Mouse (Mus musculus) spleen, postnatal 14 days (tissue): ENCODE results near the gene 4930544D05Rik.

Experiments
- DNase-seq, 2 experiments: peaks; one replicate each; pipeline ENCODE4 v3.0.0; 2021 to 2022; ENCODE audit warnings: low spot score in 2 of 2

Gene 4930544D05Rik

DNA sequence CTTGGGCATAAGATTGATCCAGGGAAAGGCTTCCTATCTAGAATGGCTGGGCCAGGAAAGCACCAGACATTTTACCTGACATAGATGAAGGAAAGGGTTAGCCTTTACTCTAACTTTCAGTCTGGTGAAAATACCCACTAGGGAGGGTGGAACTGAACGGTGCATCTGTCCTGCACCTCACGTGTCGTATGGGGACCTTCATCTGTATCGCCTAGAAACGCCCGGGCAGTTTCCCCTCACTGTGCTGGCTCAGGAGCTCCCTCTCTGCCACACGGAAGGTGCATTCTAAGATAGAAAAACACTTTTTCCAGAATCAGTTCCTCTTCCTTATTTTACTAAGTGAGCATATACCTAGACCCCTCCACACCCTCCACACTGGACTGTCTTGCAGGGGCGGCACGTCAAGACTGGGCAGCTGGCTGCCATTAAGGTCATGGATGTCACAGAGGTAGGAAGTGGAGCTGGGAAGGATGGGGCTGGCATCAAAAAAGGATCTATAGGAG, 17.1 kb upstream of the 4930544D05Rik start:
- DNase-seq: no peak

DNA sequence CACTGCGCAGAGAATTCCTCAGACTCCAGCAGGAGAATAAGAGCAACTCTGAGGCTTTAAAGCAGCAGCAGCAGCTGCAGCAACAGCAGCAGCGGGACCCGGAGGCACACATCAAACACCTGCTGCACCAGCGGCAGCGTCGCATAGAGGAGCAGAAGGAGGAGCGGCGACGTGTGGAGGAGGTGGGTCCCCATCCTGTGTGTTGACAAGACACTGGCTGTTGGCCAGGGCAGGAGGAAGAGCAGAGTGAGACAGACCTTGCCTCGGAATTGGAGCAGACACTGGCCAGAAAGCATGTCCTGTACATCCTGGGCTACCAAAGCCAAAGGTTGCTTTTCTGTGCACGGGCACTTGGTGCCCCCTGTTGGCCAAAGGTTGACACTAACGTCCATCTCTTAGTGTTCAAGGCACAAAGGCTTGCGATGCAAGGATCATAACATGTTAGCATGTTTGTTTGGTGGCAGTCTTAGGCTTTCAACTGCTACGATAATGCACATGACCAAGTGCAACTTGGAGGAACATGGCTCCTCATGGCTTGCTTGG, 10.6 kb upstream of the 4930544D05Rik start:
- DNase-seq: peak; percentile 50 to 66

DNA sequence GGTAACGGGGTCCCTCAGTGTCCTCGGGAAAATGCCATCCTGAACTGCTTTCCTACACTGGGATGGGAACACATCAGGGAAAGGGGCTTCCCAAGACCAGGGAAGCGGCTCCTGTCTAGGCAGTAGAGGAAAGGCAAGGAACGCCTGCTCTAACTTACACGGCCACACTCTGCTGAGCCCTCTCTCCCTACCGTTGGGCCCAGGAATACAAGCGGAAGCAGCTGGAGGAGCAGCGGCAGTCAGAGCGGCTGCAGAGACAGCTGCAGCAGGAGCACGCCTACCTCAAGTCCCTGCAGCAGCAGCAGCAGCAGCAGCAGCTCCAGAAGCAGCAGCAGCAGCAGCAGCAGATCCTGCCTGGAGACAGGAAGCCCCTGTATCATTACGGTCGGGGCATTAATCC, 8.9 kb upstream of the 4930544D05Rik start:
- DNase-seq: no peak

DNA sequence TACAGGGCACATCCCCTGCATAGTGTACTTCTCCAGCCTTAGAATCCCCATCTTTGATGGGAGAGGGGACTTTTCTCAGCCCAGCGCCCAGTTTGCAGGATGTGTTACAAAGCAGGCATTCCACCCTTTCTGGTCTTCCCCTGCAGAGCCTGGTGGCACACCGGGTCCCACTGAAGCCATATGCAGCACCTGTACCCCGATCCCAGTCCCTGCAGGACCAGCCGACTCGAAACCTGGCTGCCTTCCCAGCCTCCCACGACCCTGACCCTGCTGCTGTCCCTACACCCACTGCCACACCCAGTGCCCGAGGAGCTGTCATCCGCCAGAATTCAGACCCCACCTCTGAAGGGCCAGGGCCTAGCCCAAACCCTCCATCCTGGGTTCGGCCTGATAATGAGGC, 8.0 kb upstream of the 4930544D05Rik start:
- no peak for DNase-seq

DNA sequence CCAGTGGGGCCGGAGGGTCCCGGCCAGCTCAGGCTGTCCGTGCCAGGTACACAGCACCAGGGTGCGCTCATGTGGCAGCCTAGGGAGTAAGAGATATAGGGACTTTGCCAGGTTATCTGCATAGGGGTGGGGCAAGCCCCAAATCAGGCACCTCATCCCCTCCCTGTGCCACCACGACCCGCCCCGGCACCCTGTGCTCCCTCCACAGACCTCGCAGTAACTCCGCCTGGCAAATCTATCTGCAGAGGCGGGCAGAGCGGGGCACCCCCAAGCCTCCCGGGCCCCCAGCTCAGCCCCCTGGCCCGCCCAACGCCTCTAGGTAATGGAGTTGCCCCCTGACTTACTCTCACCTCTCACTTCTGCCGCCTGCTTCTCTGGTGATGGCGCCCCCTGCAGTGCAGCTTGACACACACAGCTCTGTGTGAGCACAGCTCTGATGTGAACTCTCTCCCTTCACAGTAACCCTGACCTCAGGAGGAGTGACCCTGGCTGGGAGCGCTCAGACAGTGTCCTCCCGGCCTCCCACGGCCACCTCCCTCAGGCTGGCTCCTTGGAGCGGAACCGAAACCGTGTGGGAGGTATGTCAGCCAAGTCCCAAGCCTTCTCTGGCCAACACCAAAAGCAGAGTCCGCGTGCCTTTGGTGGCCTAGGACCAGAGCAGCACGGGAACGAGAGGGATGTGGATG, 7.1 kb upstream of the 4930544D05Rik start:
- DNase-seq: peak in 1 of 2 experiments; percentile 31

DNA sequence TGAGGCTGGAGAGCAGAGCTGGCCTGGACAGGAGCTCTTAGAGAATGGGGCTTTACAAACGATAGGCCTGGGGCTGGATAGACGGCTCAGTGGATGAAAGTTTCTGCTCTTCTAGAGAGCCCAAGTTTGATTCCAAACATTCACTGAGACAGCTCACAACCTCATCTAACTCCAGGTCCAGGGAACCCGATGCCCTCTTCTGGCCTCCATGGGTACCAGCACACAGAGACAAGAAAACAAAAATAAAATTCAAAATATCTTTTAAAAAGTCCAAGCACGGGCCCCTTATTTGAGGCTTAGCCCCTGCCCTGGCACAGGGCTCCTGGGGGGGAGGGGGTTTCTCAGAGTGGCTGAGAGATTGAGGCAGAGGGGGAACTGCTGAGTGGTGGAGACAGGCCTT, 4.9 kb upstream of the 4930544D05Rik start:
- no peak for DNase-seq

DNA sequence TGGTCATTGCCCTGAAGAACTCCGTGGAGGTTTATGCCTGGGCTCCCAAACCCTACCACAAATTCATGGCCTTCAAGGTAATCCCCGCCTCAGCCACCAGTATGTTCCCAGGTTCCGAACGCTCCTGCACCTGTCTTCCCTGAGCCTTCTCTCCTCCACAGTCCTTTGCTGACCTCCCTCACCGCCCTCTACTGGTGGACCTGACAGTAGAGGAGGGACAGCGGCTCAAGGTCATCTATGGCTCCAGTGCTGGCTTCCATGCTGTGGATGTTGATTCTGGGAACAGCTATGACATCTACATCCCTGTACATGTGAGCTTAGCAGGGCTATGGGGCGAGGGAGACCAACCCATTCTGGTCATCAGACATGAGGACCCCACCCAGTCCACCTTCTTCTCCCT, 3.1 kb upstream of the 4930544D05Rik start:
- DNase-seq: no peak

DNA sequence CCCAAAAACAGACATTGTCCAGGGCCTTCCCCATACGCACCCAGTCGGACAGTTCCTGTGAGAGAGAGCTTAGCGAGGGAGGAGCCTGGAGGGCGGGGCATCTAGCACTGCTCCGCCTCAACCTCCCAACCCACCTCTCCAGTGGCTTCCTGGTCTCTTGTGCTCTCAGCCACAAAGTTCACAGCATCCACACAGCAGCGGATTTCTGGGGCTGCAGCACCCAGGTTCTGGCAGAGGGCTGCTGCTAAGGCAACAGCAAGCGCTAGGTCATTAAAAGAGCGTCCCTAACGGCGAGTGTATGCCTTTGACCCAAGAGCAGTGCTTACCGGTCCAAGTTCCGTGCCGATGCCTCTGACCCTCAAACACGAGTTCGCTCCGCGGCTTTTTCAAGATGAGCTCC, 574 bp upstream of the 4930544D05Rik start:
- DNase-seq: peak; percentile 47 to 52

DNA sequence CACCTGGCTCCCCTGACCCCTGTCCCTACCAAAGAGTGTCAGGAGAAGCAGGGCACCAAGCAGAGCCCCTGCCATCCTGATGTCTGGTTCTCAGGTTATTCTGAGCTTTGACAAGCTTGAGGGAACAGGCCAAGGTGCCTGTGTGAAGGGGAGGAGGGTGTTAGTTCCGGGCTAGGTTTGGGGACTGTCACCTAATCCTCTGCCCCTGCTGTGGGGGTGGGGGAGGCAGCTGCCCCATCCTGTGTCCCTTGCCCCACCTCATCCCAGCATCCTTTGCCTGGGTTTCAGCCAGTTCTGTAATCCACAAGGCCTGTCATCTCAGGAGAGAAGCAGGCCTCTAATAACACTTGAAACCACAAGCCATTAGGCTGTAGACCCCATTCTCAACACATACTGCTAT, 3.5 kb downstream of the 4930544D05Rik start, which contains the start of gene Chrne:
Gene Chrne, minus strand, starts transcription at position 116 of the 400 bp plus-strand sequence.
- DNase-seq: no peak

DNA sequence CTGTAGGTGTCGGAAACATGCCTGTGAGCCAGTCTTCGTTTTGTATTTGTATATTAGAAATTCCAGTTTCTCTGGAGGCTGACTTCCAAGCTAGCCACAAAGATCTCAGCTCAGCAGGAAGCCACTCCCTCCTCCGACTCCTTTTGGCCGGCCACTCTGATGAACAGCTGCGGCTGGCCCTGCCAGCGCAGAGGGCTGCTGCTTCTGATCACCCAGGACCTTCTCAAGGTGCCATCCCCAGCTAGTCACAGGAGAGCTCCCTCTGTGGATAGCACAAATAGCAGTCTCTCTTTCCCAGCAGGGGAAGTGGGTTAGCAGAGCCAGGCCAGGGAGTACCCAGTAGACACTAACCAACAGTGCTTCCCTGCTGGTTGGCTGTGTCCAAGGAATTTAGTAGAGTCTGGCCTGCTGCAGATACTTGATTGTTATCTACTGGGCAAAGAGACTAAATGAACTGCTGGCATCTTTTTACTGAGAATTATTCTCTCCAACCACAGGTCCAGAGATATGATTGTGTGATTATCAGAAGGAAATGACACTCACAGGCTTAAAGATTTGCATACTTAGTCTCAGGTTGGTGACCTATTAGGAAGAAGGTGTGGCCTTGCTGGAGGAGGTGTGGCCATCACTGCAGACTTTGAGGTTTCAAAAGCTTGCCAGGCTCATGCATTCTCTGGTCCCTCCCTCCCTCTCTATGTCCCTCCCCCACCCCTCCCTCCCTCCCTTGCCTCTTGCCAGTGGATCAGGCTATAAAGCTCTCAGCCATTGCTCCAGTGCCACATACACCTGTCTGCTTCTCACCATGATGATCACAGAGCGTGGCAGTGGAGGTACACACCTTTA, 6.5 kb downstream of the 4930544D05Rik start:
- DNase-seq: no peak

DNA sequence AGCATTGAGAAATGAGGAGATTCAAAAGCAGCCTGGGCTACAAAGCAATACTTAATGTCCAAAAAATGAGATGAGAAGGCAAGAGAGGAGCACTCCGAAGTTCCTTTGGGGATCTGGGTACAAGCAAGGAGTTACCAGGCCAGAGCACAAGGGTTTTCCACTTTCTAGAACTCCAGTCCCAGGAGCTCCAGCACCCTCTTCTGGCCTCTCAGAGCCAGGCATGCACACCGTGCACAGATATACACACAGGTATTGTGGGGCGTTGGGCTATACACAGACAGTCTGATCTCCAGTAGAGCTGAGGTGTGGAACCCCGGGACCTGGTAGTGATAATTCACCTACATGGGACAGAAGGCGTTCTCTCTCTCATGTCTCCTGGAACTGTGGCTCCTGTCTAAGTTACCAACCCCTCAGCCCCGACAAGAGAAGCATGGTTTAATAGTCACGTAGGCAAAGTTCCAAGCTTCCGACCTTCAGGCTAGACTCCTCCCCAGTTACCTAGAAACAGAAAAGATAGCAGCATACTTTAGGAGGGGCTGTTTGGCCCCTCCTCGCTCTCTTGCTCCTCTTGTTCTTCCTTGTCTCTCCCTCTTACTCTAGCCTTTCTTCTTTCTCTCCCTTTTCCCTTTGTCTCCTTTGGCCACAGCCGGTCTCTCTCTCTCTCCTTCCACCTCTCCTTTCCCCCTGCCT, 7.5 kb downstream of the 4930544D05Rik start:
- DNase-seq: no peak

DNA sequence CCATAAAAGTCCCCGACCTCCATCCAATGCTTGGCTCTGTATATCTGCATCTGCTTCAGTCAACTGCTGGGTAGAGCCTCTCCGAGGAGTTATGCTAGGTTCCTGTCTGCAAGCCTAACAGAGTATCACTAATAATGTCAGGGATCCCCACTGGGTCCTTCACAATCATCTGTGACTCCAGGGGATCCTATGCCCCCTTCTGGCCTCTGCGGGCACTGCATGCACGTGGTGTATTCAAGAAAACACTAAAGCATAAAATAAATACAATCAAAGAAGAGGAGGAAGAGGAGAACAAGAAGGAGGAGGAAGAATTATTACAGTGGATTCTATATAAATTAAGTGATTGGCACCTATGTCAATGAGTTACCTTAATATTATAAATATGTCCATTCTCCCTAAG, 9.8 kb downstream of the 4930544D05Rik start:
- DNase-seq: peak in 1 of 2 experiments; percentile 56

DNA sequence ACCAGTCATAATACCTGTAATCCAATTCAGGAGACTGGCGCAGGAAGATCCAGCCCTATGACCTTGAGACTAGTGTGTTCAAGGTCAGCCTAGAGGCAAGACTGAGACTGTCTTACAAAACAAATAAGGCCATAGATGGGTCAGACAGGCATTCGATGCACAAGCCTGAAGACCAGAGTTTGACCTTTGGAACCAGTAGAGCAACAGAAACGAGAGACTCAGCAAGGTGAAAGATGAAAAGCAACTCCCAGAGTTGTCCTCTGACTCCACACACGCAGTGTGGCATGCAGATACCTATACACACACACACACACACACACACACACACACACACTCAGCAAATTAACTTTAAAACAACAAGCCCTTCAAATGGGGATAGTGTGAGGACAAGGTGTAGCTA, 11.2 kb downstream of the 4930544D05Rik start:
- DNase-seq: no peak

DNA sequence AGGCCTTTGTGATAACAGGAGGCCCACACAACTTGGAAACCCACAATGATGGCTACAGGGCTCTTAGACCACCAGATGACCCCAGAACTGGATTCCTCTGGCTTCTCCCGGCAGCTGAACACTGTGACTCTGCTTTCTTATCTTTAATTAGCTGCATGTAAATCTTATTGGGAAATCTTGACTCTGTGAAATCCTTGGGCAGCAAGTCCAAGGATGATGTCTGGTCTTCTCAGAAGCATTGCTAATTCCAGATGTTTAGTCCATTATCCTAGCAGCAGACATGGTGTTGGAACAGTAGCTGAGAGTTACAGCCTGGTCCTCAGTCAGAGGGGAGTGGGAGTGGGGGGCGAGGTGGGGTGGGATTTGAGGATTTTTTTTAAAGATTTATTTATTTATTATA, 12.8 kb downstream of the 4930544D05Rik start:
- no peak for DNase-seq

DNA sequence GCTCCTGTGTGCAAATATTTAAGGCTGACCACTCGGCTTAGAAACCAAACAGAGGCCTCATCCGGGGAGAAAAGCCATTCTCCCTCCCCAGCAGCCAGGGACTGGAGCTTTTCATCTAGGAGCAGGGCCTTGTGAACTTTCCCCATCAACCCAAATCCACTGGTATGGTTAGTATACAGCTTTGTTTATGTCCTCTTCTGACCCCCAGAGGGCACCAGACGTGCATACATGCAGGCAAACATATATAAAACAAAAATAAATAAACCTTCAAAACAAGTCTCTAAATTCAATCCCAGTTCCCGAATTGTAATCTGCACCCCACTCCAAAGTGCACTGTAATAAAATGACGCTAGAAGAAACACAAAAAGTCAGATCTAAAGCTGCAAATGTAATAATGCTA, 13.9 kb downstream of the 4930544D05Rik start:
- DNase-seq: no peak

DNA sequence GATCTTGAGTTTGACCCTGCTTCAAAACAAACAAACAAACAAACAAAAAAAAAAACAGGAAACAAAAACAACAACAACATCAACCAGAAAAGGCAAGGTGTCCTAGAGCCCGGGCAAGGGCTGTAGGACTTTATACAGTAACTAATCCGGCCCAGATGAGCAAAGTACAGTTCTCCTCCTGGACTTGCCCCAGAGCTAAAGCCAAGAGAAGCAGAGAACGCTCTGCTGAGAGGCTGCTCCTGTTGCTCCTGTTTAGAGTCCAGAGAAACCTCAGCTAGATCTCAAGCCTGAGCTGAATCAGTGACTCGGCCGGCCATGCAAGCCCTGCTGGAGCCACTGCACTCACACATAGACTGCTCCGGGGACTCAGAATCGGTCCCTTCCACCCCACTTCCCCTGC, 14.5 kb downstream of the 4930544D05Rik start:
- no peak for DNase-seq

DNA sequence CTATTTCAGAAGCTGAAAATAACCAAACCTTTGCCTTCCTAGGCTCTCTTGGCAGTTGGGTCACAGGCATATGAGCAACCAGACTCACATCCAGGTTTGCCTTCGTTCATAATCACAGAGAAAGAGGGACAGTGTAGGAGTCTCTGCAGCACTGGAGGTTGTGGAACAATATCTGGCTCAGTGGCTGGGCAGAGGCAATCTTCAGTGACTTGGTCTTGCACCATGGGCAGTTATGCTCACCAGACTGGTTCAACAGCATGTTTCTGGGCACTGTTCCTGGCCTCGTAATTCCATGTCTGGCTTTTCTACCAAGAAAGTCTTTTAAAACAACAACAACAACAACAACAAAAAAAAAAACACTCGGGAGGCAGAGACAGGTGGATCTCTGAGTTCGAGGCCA, 20.0 kb downstream of the 4930544D05Rik start:
- DNase-seq: no peak

DNA sequence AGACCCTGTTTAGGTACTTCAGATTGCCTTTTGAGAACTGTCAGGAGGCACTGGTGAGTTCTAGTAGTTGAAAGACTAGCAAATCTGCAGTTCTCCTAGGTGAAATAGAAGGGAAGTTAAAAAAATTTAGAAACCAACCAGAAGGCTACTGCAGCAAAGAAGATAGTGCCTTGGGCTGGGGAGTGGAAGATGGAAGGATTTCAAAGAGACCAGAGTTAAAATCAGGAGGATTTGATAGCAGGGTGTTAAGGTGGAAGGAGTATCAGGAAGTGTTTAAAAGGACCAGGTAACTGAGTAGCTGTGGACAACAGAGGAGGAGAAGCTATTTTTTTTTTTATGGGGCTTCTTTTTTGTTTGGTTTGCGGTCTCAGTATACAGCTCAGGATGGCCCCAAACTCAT, 22.1 kb downstream of the 4930544D05Rik start:
- no peak for DNase-seq

DNA sequence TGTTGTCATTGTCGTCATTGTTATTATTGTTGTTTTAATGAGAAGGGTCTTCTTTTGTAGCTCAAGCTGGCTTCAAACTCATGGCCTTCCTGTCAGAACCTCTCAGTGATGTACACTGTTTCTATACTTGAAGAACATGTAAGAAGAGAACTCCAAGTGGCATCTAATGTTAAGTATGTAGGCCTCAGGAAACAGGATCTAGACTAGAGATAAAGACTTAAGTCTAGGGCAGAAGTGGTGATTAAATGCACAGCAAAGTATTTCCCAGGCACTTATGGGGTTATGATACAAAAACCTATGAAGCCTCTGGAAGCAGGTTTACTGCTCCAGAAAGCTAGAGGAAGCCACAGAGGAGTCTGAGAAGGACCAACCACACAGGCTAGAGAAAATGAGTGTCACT, 22.6 kb downstream of the 4930544D05Rik start:
- no peak for DNase-seq

DNA sequence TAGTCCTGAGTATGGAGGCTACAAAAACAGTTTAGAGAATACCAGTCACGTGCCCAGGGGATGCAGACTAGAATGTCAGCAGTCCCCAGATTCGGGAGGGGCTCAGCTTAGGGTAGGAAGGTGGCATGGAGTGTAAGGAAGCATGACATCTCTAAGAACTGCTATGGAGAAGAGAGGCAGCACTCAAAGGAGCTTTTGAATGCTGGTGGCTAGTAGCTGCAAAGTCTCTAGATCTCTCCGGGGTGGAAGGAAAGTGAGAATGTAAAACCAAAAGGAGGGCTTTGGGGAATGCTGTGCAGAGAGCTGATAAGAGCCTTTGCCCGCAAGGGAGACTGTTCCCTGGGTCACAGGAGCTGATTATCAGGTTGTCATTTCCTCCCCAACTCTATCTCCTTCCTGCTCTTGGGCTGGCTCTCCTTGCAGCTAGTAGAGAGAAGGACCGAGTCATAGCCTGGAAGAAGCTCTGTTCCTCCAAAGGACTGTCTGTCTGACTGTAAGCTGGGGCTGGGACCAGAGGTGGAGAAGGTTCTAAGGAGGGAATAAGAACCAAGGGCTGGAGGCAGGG, 23.1 kb downstream of the 4930544D05Rik start, which contains the start of gene Gp1ba:
Gene Gp1ba, plus strand, starts transcription at position 409 of the 565 bp plus-strand sequence.
- DNase-seq: no peak

DNA sequence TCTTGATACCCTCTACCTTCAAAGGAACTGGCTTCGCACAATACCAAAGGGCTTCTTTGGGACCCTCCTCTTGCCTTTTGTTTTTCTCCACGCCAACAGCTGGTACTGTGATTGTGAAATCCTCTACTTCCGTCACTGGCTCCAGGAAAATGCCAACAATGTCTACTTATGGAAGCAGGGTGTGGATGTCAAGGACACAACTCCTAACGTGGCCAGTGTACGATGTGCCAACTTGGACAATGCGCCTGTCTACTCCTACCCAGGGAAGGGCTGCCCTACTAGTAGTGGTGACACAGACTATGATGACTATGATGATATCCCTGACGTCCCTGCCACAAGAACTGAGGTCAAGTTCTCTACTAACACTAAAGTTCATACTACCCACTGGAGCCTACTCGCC, 24.3 kb downstream of the 4930544D05Rik start:
- DNase-seq: no peak

DNA sequence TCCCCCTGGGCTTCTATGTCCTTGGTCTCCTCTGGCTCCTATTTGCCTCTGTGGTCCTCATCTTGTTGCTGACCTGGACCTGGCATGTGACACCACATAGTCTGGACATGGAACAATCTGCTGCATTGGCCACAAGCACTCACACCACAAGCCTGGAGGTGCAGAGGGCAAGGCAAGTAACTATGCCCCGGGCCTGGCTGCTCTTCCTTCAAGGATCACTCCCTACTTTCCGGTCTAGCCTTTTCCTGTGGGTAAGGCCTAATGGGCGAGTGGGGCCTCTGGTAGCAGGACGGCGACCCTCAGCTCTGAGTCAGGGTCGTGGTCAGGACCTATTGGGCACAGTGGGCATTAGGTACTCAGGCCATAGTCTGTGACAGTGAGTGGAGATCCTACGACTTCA, 25.6 kb downstream of the 4930544D05Rik start:
- DNase-seq: no peak
